Mouse (Mus musculus): ENCODE measurements around the gene Tmed10. TPM values are rescaled to one million over a fixed set of nuclear protein-coding genes. Genes with fewer than 3 reads are reported as not detected.

Tmed10 gene
- polyA plus RNA-seq, 1 experiment from 2014 or later = 383 TPM

DNA sequence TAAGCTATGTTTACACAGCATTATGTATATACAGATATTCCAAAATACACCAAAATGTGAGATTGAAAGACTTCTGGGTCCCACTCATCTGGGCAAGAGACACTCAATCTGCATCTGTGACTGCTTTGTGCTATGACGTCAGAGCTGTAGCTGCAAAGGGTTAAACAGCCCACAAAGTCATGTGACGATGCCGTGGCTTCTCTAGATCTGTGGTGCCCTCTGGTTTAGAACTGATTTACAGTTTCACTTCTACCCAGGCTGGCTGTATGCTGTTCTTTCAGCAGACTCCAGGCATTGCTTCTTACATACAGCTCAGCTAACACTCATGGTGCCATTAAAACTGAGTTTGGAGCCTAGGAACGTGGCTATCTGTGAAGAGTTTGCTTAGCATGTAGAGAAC is 69.9 kb downstream of the Tmed10 start:
- H3K4me3 ChIP-seq (replicated peaks; ENCODE audit: low read length) = no peak overlapping the region
- no peaks in the 10 kb centered on the region for H3K9me3 ChIP-seq (replicated peaks; ENCODE audit: control insufficient read depth, low read length)
- H3K36me3 ChIP-seq (ENCODE audit: control insufficient read depth, insufficient read depth, low read length) = peaks cover 34% of the 10 kb centered on the region; the same call in 1 of the 2 replicates
- H3K27ac ChIP-seq (ENCODE audit: low read length) = no peak overlapping the region; the same call in 1 of the 2 replicates
- H3K9ac ChIP-seq (ENCODE audit: low read length) = no peak overlapping the region
- H3K4me2 ChIP-seq (ENCODE audit: low read depth, low read length) = no peak overlapping the region
- no peak for ATAC-seq (ENCODE audit: insufficient read depth, low FRiP score)
- no peaks in the 10 kb centered on the region for H3K27me3 ChIP-seq (ENCODE audit: control insufficient read depth, insufficient read depth, low read length)
- peaks cover 6% of the 10 kb centered on the region for H3K4me1 ChIP-seq (ENCODE audit: control insufficient read depth, insufficient read depth, low read length)
- WGBS = 65% methylated on average over 4 of the region's 4 CpGs

GRCm38 (mm10) chr12:85303256-85303655 is 71.4 kb downstream of the Tmed10 start:
- Histone ChIP-seq H3K27ac (ENCODE audit: low read length) (no peak overlapping the region), H3K9ac (ENCODE audit: low read length) (no peak overlapping the region), H3K27me3 (ENCODE audit: control insufficient read depth, insufficient read depth, low read length) (no peaks in the 10 kb centered on the region), H3K36me3 (ENCODE audit: control insufficient read depth, insufficient read depth, low read length) (peaks cover 24% of the 10 kb centered on the region; the same call in 1 of the 2 replicates), H3K4me3 (replicated peaks; ENCODE audit: low read length) (no peak overlapping the region), H3K4me1 (ENCODE audit: control insufficient read depth, insufficient read depth, low read length) (peaks cover 13% of the 10 kb centered on the region), H3K9me3 (replicated peaks; ENCODE audit: control insufficient read depth, low read length) (no peaks in the 10 kb centered on the region), H3K4me2 (ENCODE audit: low read depth, low read length) (no peak overlapping the region)
- no peak for ATAC-seq (ENCODE audit: insufficient read depth, low FRiP score)
- WGBS = 51% methylated on average over 2 of the region's 2 CpGs

DNA sequence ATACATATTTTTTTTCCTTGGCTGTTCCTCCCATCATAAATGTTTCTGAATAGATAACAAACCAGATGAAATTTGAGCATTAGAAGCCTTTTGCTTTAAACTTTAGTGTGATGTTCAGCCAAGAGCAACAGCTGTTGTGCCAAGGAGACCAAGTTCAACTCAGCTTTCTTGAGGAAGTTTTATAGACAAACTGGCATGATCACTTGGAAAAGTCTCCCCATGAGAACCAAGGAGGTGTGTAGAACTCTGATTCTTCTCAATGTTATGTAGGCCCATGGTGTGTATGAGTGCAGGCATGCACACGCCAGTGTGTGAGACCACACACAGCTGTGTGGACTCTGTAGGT is 75.8 kb downstream of the Tmed10 start:
- Histone ChIP-seq H3K4me1 (ENCODE audit: control insufficient read depth, insufficient read depth, low read length) (peaks cover 16% of the 10 kb centered on the region), H3K27me3 (ENCODE audit: control insufficient read depth, insufficient read depth, low read length) (no peaks in the 10 kb centered on the region), H3K36me3 (ENCODE audit: control insufficient read depth, insufficient read depth, low read length) (peaks cover 14% of the 10 kb centered on the region; the same call in 1 of the 2 replicates), H3K4me3 (replicated peaks; ENCODE audit: low read length) (no peak overlapping the region), H3K4me2 (ENCODE audit: low read depth, low read length) (no peak overlapping the region), H3K27ac (ENCODE audit: low read length) (peak overlapping the region; percentile 43; the same call in 1 of the 2 replicates), H3K9me3 (replicated peaks; ENCODE audit: control insufficient read depth, low read length) (peaks cover 8% of the 10 kb centered on the region; the same call in 1 of the 2 replicates), H3K9ac (ENCODE audit: low read length) (no peak overlapping the region)
- WGBS = 67% methylated on average over 1 of the region's 1 CpGs
- ATAC-seq (ENCODE audit: insufficient read depth, low FRiP score) = no peak

- 48% methylated on average over 11 of the region's 11 CpGs for WGBS
- Histone ChIP-seq H3K36me3 (ENCODE audit: control insufficient read depth, insufficient read depth, low read length) (peaks cover 14% of the 10 kb centered on the region; the same call in 1 of the 2 replicates), H3K27me3 (ENCODE audit: control insufficient read depth, insufficient read depth, low read length) (no peaks in the 10 kb centered on the region), H3K4me3 (replicated peaks; ENCODE audit: low read length) (no peak overlapping the region), H3K9ac (ENCODE audit: low read length) (no peak overlapping the region), H3K9me3 (replicated peaks; ENCODE audit: control insufficient read depth, low read length) (peaks cover 8% of the 10 kb centered on the region; the same call in 1 of the 2 replicates), H3K4me1 (ENCODE audit: control insufficient read depth, insufficient read depth, low read length) (peaks cover 16% of the 10 kb centered on the region), H3K27ac (ENCODE audit: low read length) (0 out of 2 replicates have a peak overlapping the region, but pooled peaks have one; percentile 36), H3K4me2 (ENCODE audit: low read depth, low read length) (no peak overlapping the region)
- no peak for ATAC-seq (ENCODE audit: insufficient read depth, low FRiP score)
Measured at GRCm38 (mm10) chr12:85298127-85298834, 76.4 kb downstream of the Tmed10 start.

DNA sequence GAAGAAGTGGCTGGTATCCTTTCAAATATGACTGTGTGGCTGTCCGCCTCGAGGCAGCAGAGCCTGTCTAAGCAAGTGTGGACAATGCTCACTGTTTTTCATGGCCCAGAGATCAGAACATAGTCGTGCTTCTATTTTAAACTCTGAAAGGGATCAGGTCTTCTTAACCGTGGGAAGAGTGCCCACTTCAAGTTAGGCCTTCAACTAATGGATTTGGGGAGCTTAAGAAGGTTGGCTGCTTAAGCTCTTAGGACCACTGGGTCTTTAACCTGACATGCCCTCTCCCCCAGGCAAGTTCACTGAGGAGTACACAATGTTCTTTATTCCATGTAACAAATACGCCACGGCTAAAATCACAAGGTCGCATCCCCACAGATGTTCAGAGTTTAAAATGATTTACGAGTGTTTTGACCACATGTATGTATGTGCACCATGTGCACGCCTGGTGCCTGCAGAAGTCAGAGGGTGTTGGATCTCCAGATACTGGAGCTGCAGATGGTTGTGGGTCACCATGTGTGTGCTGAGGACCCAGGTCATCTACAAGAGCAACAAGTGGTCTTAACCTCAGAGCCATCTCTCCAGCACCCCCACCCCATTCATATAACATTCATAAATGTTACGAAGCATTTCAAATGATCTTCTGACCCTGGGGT is 77.2 kb downstream of the Tmed10 start:
- Histone ChIP-seq H3K4me2 (ENCODE audit: low read depth, low read length) (no peak overlapping the region), H3K36me3 (ENCODE audit: control insufficient read depth, insufficient read depth, low read length) (peaks cover 14% of the 10 kb centered on the region; the same call in 1 of the 2 replicates), H3K4me1 (ENCODE audit: control insufficient read depth, insufficient read depth, low read length) (peaks cover 16% of the 10 kb centered on the region), H3K9ac (ENCODE audit: low read length) (no peak overlapping the region), H3K4me3 (replicated peaks; ENCODE audit: low read length) (no peak overlapping the region), H3K27ac (ENCODE audit: low read length) (peak overlapping the region; percentile 5; the same call in 1 of the 2 replicates), H3K27me3 (ENCODE audit: control insufficient read depth, insufficient read depth, low read length) (no peaks in the 10 kb centered on the region), H3K9me3 (replicated peaks; ENCODE audit: control insufficient read depth, low read length) (peaks cover 8% of the 10 kb centered on the region; the same call in 1 of the 2 replicates)
- 70% methylated on average over 10 of the region's 10 CpGs for WGBS
- no peak for ATAC-seq (ENCODE audit: insufficient read depth, low FRiP score)

DNA sequence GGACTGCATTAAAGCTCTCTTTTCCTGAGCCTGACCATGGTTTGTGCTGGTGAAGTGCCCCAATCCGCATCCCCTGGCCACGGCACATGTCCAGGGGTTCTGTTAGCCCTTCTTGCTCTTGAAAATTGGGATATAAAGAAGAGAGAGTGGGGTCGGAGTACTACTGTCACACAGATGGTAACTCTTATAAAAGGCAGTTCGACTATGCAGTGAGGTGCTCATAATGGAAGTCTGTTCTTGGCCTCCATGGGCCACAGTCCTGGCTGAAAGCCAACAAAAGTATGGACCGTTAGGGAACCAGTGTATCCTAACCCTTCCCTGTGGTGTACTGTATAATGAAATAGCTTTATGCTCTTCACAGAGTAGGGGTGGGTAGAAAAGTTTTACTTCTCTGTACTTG is 77.7 kb downstream of the Tmed10 start:
- Histone ChIP-seq H3K9ac (ENCODE audit: low read length) (no peak overlapping the region), H3K36me3 (ENCODE audit: control insufficient read depth, insufficient read depth, low read length) (peaks cover 14% of the 10 kb centered on the region; the same call in 1 of the 2 replicates), H3K27ac (ENCODE audit: low read length) (peak overlapping the region; percentile 5; the same call in 1 of the 2 replicates), H3K4me1 (ENCODE audit: control insufficient read depth, insufficient read depth, low read length) (peaks cover 16% of the 10 kb centered on the region), H3K4me2 (ENCODE audit: low read depth, low read length) (no peak overlapping the region), H3K27me3 (ENCODE audit: control insufficient read depth, insufficient read depth, low read length) (no peaks in the 10 kb centered on the region), H3K9me3 (replicated peaks; ENCODE audit: control insufficient read depth, low read length) (peaks cover 8% of the 10 kb centered on the region; the same call in 1 of the 2 replicates), H3K4me3 (replicated peaks; ENCODE audit: low read length) (no peak overlapping the region)
- WGBS = 67% methylated on average over 5 of the region's 5 CpGs
- ATAC-seq (ENCODE audit: insufficient read depth, low FRiP score) = no peak

GRCm38 (mm10) chr12:85295506-85295905 is 79.1 kb downstream of the Tmed10 start:
- peaks cover 8% of the 10 kb centered on the region; the same call in 1 of the 2 replicates for H3K9me3 ChIP-seq (replicated peaks; ENCODE audit: control insufficient read depth, low read length)
- H3K4me3 ChIP-seq (replicated peaks; ENCODE audit: low read length) = no peak overlapping the region
- H3K27ac ChIP-seq (ENCODE audit: low read length) = no peak overlapping the region
- WGBS = 84% methylated on average over 2 of the region's 2 CpGs
- 0 out of 2 replicates have a peak, but pooled peaks cover 5% of the 10 kb centered on the region for H3K36me3 ChIP-seq (ENCODE audit: control insufficient read depth, insufficient read depth, low read length)
- H3K4me1 ChIP-seq (ENCODE audit: control insufficient read depth, insufficient read depth, low read length) = peaks cover 16% of the 10 kb centered on the region
- no peak for ATAC-seq (ENCODE audit: insufficient read depth, low FRiP score)
- H3K4me2 ChIP-seq (ENCODE audit: low read depth, low read length) = no peak overlapping the region
- no peaks in the 10 kb centered on the region for H3K27me3 ChIP-seq (ENCODE audit: control insufficient read depth, insufficient read depth, low read length)
- H3K9ac ChIP-seq (ENCODE audit: low read length) = no peak overlapping the region

DNA sequence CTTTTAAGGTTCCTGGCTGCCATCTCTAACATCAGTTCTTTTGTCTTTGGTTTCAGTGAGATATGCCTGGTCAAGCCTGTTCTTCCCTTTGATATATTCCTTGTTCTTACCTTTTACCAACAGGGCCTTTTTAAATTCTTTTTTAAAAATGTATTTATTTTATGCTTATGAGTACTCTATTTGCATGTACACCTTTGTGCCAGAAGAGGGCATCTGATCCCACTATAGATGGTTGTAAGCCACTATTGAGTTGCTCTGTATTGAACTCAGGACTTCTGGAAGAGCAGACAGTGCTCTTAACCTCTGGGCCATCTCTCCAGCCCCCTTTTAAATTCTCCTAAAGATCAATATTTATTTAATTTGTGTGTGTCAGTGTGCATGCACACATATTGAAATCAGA is 81.7 kb downstream of the Tmed10 start:
- H3K36me3 ChIP-seq (ENCODE audit: control insufficient read depth, insufficient read depth, low read length) = no peaks in the 10 kb centered on the region
- no peak overlapping the region for H3K4me2 ChIP-seq (ENCODE audit: low read depth, low read length)
- no peak for ATAC-seq (ENCODE audit: insufficient read depth, low FRiP score)
- H3K4me3 ChIP-seq (replicated peaks; ENCODE audit: low read length) = no peak overlapping the region
- H3K27ac ChIP-seq (ENCODE audit: low read length) = no peak overlapping the region
- H3K9ac ChIP-seq (ENCODE audit: low read length) = no peak overlapping the region
- H3K27me3 ChIP-seq (ENCODE audit: control insufficient read depth, insufficient read depth, low read length) = no peaks in the 10 kb centered on the region
- H3K4me1 ChIP-seq (ENCODE audit: control insufficient read depth, insufficient read depth, low read length) = peaks cover 16% of the 10 kb centered on the region
- H3K9me3 ChIP-seq (replicated peaks; ENCODE audit: control insufficient read depth, low read length) = peaks cover 8% of the 10 kb centered on the region; the same call in 1 of the 2 replicates

DNA sequence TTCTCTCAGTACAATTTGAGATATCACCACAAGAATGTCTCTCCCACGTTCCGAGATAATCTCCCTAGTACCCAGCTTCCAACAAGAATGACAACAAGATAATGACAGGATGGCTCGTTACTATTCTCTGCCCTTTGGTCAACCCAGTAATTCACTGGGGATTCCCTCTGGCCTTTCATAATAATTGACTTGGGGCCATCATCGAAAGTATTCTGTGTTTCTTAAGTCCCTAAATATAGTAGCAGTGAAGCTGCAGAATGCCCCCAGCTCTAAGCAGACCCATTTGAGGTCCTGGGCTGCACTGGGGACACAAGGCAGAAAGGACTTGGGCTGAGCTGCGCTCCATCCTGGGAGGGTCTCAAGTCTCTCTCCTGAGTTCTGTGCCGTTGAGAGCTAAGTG is 82.4 kb downstream of the Tmed10 start:
- Histone ChIP-seq H3K4me3 (replicated peaks; ENCODE audit: low read length) (no peak overlapping the region), H3K36me3 (ENCODE audit: control insufficient read depth, insufficient read depth, low read length) (no peaks in the 10 kb centered on the region), H3K27ac (ENCODE audit: low read length) (no peak overlapping the region), H3K9me3 (replicated peaks; ENCODE audit: control insufficient read depth, low read length) (peaks cover 8% of the 10 kb centered on the region; the same call in 1 of the 2 replicates), H3K27me3 (ENCODE audit: control insufficient read depth, insufficient read depth, low read length) (no peaks in the 10 kb centered on the region), H3K9ac (ENCODE audit: low read length) (no peak overlapping the region), H3K4me1 (ENCODE audit: control insufficient read depth, insufficient read depth, low read length) (peaks cover 11% of the 10 kb centered on the region), H3K4me2 (ENCODE audit: low read depth, low read length) (no peak overlapping the region)
- ATAC-seq (ENCODE audit: insufficient read depth, low FRiP score) = no peak
- 76% methylated on average over 6 of the region's 6 CpGs for WGBS

Measured in stomach, embryonic 16.5 days (tissue).